Mouse (Mus musculus) midbrain, embryonic 14.5 days (tissue): ENCODE measurements around the gene Nme7. TPM values are rescaled to one million over a fixed set of nuclear protein-coding genes. Genes with fewer than 3 reads are reported as not detected.

Source experiments
- ATAC-seq: fragments of 200-750 bp; cut with Nextera tagmentation; 2 replicates; pipeline ENCODE4 v1.8.0; 2017; ENCODE audit warnings: moderate number of reproducible peaks, moderate library complexity; ENCODE audit not compliant: low FRiP score, low TSS enrichment
- DNase-seq: peaks from one replicate; pipeline ENCODE4 v3.0.0-alpha.2; 2015
- H3K27ac ChIP-seq: fragments of 300-500 bp; sonication (generic); replicated peaks from 2 replicates; pipeline ENCODE4 v1.5.1; 2014; ENCODE audit warnings: mild to moderate bottlenecking, low read depth, low read length, moderate library complexity
- H3K27me3 ChIP-seq: fragments of 300-500 bp; sonication (generic); 2 replicates; pipeline ENCODE4 v1.6.1; 2014; ENCODE audit warnings: low read length, control low read depth, mixed read lengths; ENCODE audit not compliant: control insufficient read depth, insufficient read depth
- H3K36me3 ChIP-seq: fragments of 300-500 bp; sonication (generic); 2 replicates; pipeline ENCODE4 v1.6.1; 2014; ENCODE audit warnings: low read length, control low read depth; ENCODE audit not compliant: control insufficient read depth, insufficient read depth
- H3K4me1 ChIP-seq: fragments of 300-500 bp; sonication (generic); 2 replicates; pipeline ENCODE4 v1.6.1; 2014; ENCODE audit warnings: mild to moderate bottlenecking, antibody characterized with exemption, low read length, control low read depth; ENCODE audit not compliant: control insufficient read depth, insufficient read depth
- H3K4me2 ChIP-seq: fragments of 300-500 bp; sonication (generic); 2 replicates; pipeline ENCODE4 v1.6.1; 2014; ENCODE audit warnings: mild to moderate bottlenecking, low read length, moderate library complexity
- H3K4me3 ChIP-seq: fragments of 300-500 bp; sonication (generic); replicated peaks from 2 replicates; pipeline ENCODE4 v1.5.1; 2014; ENCODE audit warnings: low read depth, low read length
- H3K9ac ChIP-seq: fragments of 300-500 bp; sonication (generic); replicated peaks from 2 replicates; pipeline ENCODE4 v1.6.1; 2014; ENCODE audit warnings: mild to moderate bottlenecking, low read length, moderate library complexity
- H3K9me3 ChIP-seq: fragments of 300-500 bp; sonication (generic); 2 replicates; pipeline ENCODE4 v1.6.1; 2016; ENCODE audit warnings: low read length, control low read depth, mixed read lengths; ENCODE audit not compliant: control insufficient read depth
- WGBS: fragments of 180-500 bp; shearing (Covaris S2); extraction: QIAGEN DNeasy Blood & Tissue Kit; methylation state at CpG from one replicate; pipeline ENCODE4 v1.1.7; 2014; 5-methylcytosine and 5-hydroxymethylcytosine counted together
- polyA plus RNA-seq: library from polyadenylated mRNA; unstranded; fragments of >200 nt; fragmentation: Nextera tagmentation; extraction: Ambion mirVana; gene quantifications from 2 replicates; pipeline ENCODE4 v1.2.1, GENCODE M21; 2014

The Nme7 gene
- polyA plus RNA-seq, 1 experiment from 2014 or later: 29.4 TPM

- Histone ChIP-seq H3K9me3 (no peaks in the 10 kb centered on the region), H3K27ac (no peak overlapping the region), H3K36me3 (peaks cover 58% of the 10 kb centered on the region), H3K4me3 (no peak overlapping the region), H3K9ac (no peak overlapping the region), H3K4me1 (peaks cover 16% of the 10 kb centered on the region), H3K27me3 (no peaks in the 10 kb centered on the region), H3K4me2 (no peak overlapping the region)
- DNase-seq (no peak), ATAC-seq (no peak)
- WGBS: 93% methylated on average over 4 of the region's 4 CpGs
Observed at GRCm38 (mm10) chr1:164450644-164451043, 146.7 kb downstream of the Nme7 start.

- Histone ChIP-seq H3K9me3 (no peaks in the 10 kb centered on the region), H3K4me1 (peaks cover 21% of the 10 kb centered on the region), H3K36me3 (peaks cover 54% of the 10 kb centered on the region), H3K4me2 (no peak overlapping the region), H3K27me3 (no peaks in the 10 kb centered on the region), H3K9ac (no peak overlapping the region), H3K27ac (no peak overlapping the region), H3K4me3 (no peak overlapping the region)
- DNase-seq: no peak
- no peak for ATAC-seq
- WGBS: 95% methylated on average over 5 of the region's 5 CpGs
Observed at GRCm38 (mm10) chr1:164451346-164451745, 147.4 kb downstream of the Nme7 start.

GRCm38 (mm10) chr1:164452580-164452979 is 148.7 kb downstream of the Nme7 start:
- H3K4me3 ChIP-seq: no peak overlapping the region
- no peak overlapping the region for H3K9ac ChIP-seq
- no peaks in the 10 kb centered on the region for H3K27me3 ChIP-seq
- H3K36me3 ChIP-seq: peaks cover 54% of the 10 kb centered on the region
- H3K4me2 ChIP-seq: no peak overlapping the region
- DNase-seq: no peak
- peaks cover 21% of the 10 kb centered on the region for H3K4me1 ChIP-seq
- H3K27ac ChIP-seq: no peak overlapping the region
- H3K9me3 ChIP-seq: no peaks in the 10 kb centered on the region
- 95% methylated on average over 6 of the region's 6 CpGs for WGBS
- no peak for ATAC-seq

GRCm38 (mm10) chr1:164453146-164453545 is 149.2 kb downstream of the Nme7 start:
- Histone ChIP-seq H3K9ac (no peak overlapping the region), H3K4me2 (no peak overlapping the region), H3K27me3 (no peaks in the 10 kb centered on the region), H3K27ac (no peak overlapping the region), H3K4me3 (no peak overlapping the region), H3K36me3 (peaks cover 51% of the 10 kb centered on the region), H3K4me1 (peaks cover 21% of the 10 kb centered on the region), H3K9me3 (no peaks in the 10 kb centered on the region)
- WGBS: 97% methylated on average over 8 of the region's 8 CpGs
- ATAC-seq (no peak), DNase-seq (no peak)

- WGBS: 85% methylated on average over 5 of the region's 5 CpGs
- no peak overlapping the region for H3K27ac ChIP-seq
Observed at GRCm38 (mm10) chr1:164453739-164454138, 149.8 kb downstream of the Nme7 start.

GRCm38 (mm10) chr1:164454747-164455400 is 151.0 kb downstream of the Nme7 start:
- H3K27ac ChIP-seq: peak overlapping the region; percentile 49; the same call in 1 of the 2 replicates

More at GRCm38 (mm10) chr1:164453739-164454138, 149.8 kb downstream of the Nme7 start:
- peaks cover 45% of the 10 kb centered on the region for H3K36me3 ChIP-seq
- no peaks in the 10 kb centered on the region for H3K27me3 ChIP-seq
- H3K4me1 ChIP-seq: peaks cover 21% of the 10 kb centered on the region
- no peak for DNase-seq
- ATAC-seq: no peak
- no peaks in the 10 kb centered on the region for H3K9me3 ChIP-seq
- H3K9ac ChIP-seq: no peak overlapping the region
- peak overlapping the region; percentile 61 for H3K4me2 ChIP-seq
- no peak overlapping the region for H3K4me3 ChIP-seq

GRCm38 (mm10) chr1:164455614-164456013 is 151.7 kb downstream of the Nme7 start:
- H3K9ac ChIP-seq: peak overlapping the region; percentile 71
- H3K36me3 ChIP-seq: peaks cover 30% of the 10 kb centered on the region
- WGBS: 47% methylated on average over 7 of the region's 7 CpGs
- peak; percentile 74 for DNase-seq
- H3K4me2 ChIP-seq: peak overlapping the region; percentile 61
- H3K27ac ChIP-seq: no peak overlapping the region; the same call in 1 of the 2 replicates
- peak overlapping the region; percentile 58 for H3K4me3 ChIP-seq
- no peaks in the 10 kb centered on the region for H3K9me3 ChIP-seq
- ATAC-seq: no peak
- H3K4me1 ChIP-seq: peaks cover 27% of the 10 kb centered on the region
- no peaks in the 10 kb centered on the region for H3K27me3 ChIP-seq

More at GRCm38 (mm10) chr1:164454747-164455400, 151.0 kb downstream of the Nme7 start:
- Histone ChIP-seq H3K27me3 (no peaks in the 10 kb centered on the region), H3K9me3 (no peaks in the 10 kb centered on the region), H3K4me1 (peaks cover 27% of the 10 kb centered on the region), H3K36me3 (peaks cover 37% of the 10 kb centered on the region), H3K4me2 (peak overlapping the region; percentile 61), H3K9ac (peak overlapping the region; percentile 51), H3K4me3 (peak overlapping the region; percentile 58)
- 32% methylated on average over 14 of the region's 14 CpGs for WGBS
- ATAC-seq (no peak), DNase-seq (peak; percentile 85)

- ATAC-seq (no peak), DNase-seq (peak; percentile 50)
- peak overlapping the region; percentile 71 for H3K9ac ChIP-seq
- peak overlapping the region; percentile 97; the same call in 1 of the 2 replicates for H3K27ac ChIP-seq
- WGBS: 18% methylated on average over 6 of the region's 6 CpGs
- H3K4me2 ChIP-seq: peak overlapping the region; percentile 61
- H3K36me3 ChIP-seq: peaks cover 26% of the 10 kb centered on the region
- peaks cover 3% of the 10 kb centered on the region; the same call in 1 of the 2 replicates for H3K27me3 ChIP-seq
- peaks cover 30% of the 10 kb centered on the region for H3K4me1 ChIP-seq
- H3K4me3 ChIP-seq: peak overlapping the region; percentile 58
- H3K9me3 ChIP-seq: no peaks in the 10 kb centered on the region
Observed at GRCm38 (mm10) chr1:164456065-164456464, 152.1 kb downstream of the Nme7 start.

- Histone ChIP-seq H3K4me2 (peak overlapping the region; percentile 61), H3K4me3 (peak overlapping the region; percentile 58), H3K27ac (peak overlapping the region; percentile 97), H3K36me3 (peaks cover 19% of the 10 kb centered on the region), H3K27me3 (peaks cover 3% of the 10 kb centered on the region; the same call in 1 of the 2 replicates), H3K4me1 (peaks cover 31% of the 10 kb centered on the region), H3K9me3 (no peaks in the 10 kb centered on the region), H3K9ac (peak overlapping the region; percentile 71)
- WGBS: 4% methylated on average over 8 of the region's 8 CpGs
- DNase-seq: peak; percentile 58
- no peak for ATAC-seq
Observed at GRCm38 (mm10) chr1:164456731-164457130, 152.8 kb downstream of the Nme7 start.
